Mouse (Mus musculus) kidney, postnatal 25 days (tissue): ENCODE measurements at regions not wholly inside any gene's neighbourhood (a gene's known extent, or its start where the extent isn't known, plus 50 kb on each side); places are given as distances from the start of the nearest gene placed in this dataset.

Experiments used
- DNase-seq, 2 experiments: peaks; one replicate each; pipeline ENCODE4 v3.0.0; 2021; ENCODE audit warnings: mixed read lengths in 2 of 2

GRCm38 (mm10) chr16:73120568-73120967 is 812.5 kb downstream of the Robo1 start:
- DNase-seq: no peak

- DNase-seq: no peak
These were observed 809.2 kb downstream of the Robo1 start for GRCm38 (mm10) chr16:73117338-73117737.

GRCm38 (mm10) chr16:73108021-73108452 is 799.9 kb downstream of the Robo1 start:
- DNase-seq: no peak

- DNase-seq: no peak
These were observed 799.5 kb downstream of the Robo1 start for GRCm38 (mm10) chr16:73107608-73108007.

- DNase-seq: no peak
These were observed 797.4 kb downstream of the Robo1 start for GRCm38 (mm10) chr16:73105496-73105895.

GRCm38 (mm10) chr16:73100273-73100672 is 792.2 kb downstream of the Robo1 start:
- no peak for DNase-seq

- DNase-seq: peak in 1 of 2 experiments; percentile 18
These were observed 790.7 kb downstream of the Robo1 start for GRCm38 (mm10) chr16:73098760-73099159.

GRCm38 (mm10) chr16:73097176-73097575 is 789.1 kb downstream of the Robo1 start:
- DNase-seq: no peak

- DNase-seq: no peak
These were observed 788.3 kb downstream of the Robo1 start for GRCm38 (mm10) chr16:73096091-73097083.
